Mouse (Mus musculus): ENCODE measurements around the gene Gng12.

GRCm38 (mm10) chr6:66915592-66915991 lies 19.4 kb downstream of the Gng12 start:
- TF ChIP-seq CTCF (IDR thresholded peaks at IDR 0.05; ENCODE audit: insufficient read depth, low read length) (no peak), POLR2A (IDR thresholded peaks at IDR 0.05; ENCODE audit: borderline replicate concordance, extremely low read depth, low read depth, low read length) (no peak)

Data from lung, adult 2 months (tissue).